Mouse (Mus musculus) heart, postnatal 0 days (tissue): ENCODE results near the gene Slc7a7. TPM values are rescaled to one million over a fixed set of nuclear protein-coding genes. Genes with fewer than 3 reads are reported as not detected.
"Not testable (repeated sequence)": the region's sequence is repeated elsewhere in the genome, so short reads cannot be mapped to it uniquely, and the experiment has no call there.

Experiments
- ATAC-seq: fragments of 200-750 bp; cut with Nextera tagmentation; 2 replicates; pipeline ENCODE4 v1.8.0; 2017; ENCODE audit warnings: low read depth, moderate number of reproducible peaks, moderate library complexity; ENCODE audit not compliant: insufficient read depth
- DNase-seq: peaks from one replicate; pipeline ENCODE4 v3.0.0-alpha.2; 2016; ENCODE audit warnings: low spot score
- H3K27ac ChIP-seq: fragments of 300-500 bp; sonication (generic); 2 replicates; pipeline ENCODE4 v1.5.1; 2014; ENCODE audit warnings: low read depth, mild to moderate bottlenecking
- H3K27me3 ChIP-seq: fragments of 300-500 bp; sonication (generic); 2 replicates; pipeline ENCODE4 v1.6.1; 2014; ENCODE audit warnings: low read length, mixed read lengths; ENCODE audit not compliant: control insufficient read depth, insufficient read depth
- H3K36me3 ChIP-seq: fragments of 300-500 bp; sonication (generic); replicated peaks from 2 replicates; pipeline ENCODE4 v1.6.1; 2014; ENCODE audit warnings: low read length, mixed read lengths; ENCODE audit not compliant: control insufficient read depth, insufficient read depth
- H3K4me1 ChIP-seq: fragments of 300-500 bp; sonication (generic); 2 replicates; pipeline ENCODE4 v1.6.1; 2014; ENCODE audit warnings: antibody characterized with exemption; ENCODE audit not compliant: control insufficient read depth, insufficient read depth
- H3K4me2 ChIP-seq: fragments of 300-500 bp; sonication (generic); 2 replicates; pipeline ENCODE4 v1.6.1; 2014; ENCODE audit warnings: low read depth, mild to moderate bottlenecking, low read length, moderate library complexity
- H3K4me3 ChIP-seq: fragments of 300-500 bp; sonication (generic); 2 replicates; pipeline ENCODE4 v1.5.1; 2014; ENCODE audit warnings: low read depth, low read length
- H3K9ac ChIP-seq: fragments of 300-500 bp; sonication (generic); replicated peaks from 2 replicates; pipeline ENCODE4 v1.6.1; 2014; ENCODE audit warnings: low read depth, low read length, mixed read lengths
- H3K9me3 ChIP-seq: fragments of 300-500 bp; sonication (generic); replicated peaks from 2 replicates; pipeline ENCODE4 v1.6.1; 2016; ENCODE audit warnings: low read length; ENCODE audit not compliant: control insufficient read depth
- CTCF ChIP-seq: IDR thresholded peaks from 2 replicates; pipeline ENCODE4 v1.5.1; 2016; ENCODE audit warnings: antibody characterized with exemption, control low read depth, low read depth
- EP300 ChIP-seq: IDR thresholded peaks from 2 replicates; pipeline ENCODE4 v1.6.1; 2016; ENCODE audit warnings: antibody characterized with exemption, low read depth
- WGBS: fragments of 180-500 bp; shearing (Covaris S2); extraction: QIAGEN DNeasy Blood & Tissue Kit; methylation state at CpG from one replicate; pipeline ENCODE4 v1.1.7; 2014; 5-methylcytosine and 5-hydroxymethylcytosine counted together
- polyA plus RNA-seq: library from polyadenylated mRNA; unstranded; fragments of >200 nt; fragmentation: Nextera tagmentation; extraction: Ambion mirVana; gene quantifications from 2 replicates; pipeline ENCODE4 v1.2.1, GENCODE M21; 2015
- total RNA-seq: library from RNA; depleted of rRNA; stranded (reverse); fragments of >200 nt; gene quantifications from 2 replicates; pipeline ENCODE4 v1.2.3, GENCODE M21; 2014; ENCODE audit warnings: low replicate concordance

Gene Slc7a7
- total and polyA plus RNA-seq, 2 experiments from 2014 or later, result 6.7 to 11.3 TPM

DNA sequence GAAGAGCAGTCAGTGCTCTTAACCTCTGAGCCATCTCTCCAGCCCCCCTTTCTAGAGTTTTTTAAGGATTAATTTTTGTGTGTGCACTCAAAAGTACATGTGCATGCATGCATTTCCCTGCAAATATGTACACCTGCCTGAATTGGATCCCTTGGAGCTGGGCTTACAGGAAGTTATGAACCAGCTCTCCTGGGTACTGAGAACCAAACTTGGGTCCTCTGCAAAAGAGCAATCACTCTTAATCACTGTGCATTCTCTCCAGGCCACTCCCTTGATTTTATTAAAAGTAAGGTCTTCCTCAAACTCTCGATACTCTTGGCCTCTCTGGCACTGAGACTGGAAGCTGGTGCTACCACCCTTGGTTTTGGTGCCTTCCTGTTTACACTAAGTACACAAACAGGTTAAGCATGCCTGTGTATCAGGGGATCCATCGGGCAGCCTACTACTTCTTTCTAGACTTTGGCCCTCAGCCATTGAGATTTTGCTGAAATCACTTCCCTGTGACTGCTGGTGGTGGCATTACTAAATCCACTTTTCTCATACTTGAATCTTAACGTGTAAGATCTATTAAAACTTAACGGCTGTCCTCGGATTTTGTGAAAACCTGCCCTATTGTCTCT lies 52.4 kb downstream of the Slc7a7 start:
- Histone ChIP-seq H3K4me3 (no peak overlapping the region), H3K9ac (no peak overlapping the region), H3K36me3 (peaks cover 62% of the 10 kb centered on the region), H3K4me1 (0 out of 2 replicates have a peak, but pooled peaks cover 4% of the 10 kb centered on the region), H3K27ac (no peak overlapping the region), H3K4me2 (no peak overlapping the region), H3K27me3 (no peaks in the 10 kb centered on the region), H3K9me3 (no peaks in the 10 kb centered on the region)
- TF ChIP-seq EP300 (no peak), CTCF (no peak)
- ATAC-seq, result no peak
- 85% methylated on average over 5 of the region's 5 CpGs for WGBS
- DNase-seq, result no peak

DNA sequence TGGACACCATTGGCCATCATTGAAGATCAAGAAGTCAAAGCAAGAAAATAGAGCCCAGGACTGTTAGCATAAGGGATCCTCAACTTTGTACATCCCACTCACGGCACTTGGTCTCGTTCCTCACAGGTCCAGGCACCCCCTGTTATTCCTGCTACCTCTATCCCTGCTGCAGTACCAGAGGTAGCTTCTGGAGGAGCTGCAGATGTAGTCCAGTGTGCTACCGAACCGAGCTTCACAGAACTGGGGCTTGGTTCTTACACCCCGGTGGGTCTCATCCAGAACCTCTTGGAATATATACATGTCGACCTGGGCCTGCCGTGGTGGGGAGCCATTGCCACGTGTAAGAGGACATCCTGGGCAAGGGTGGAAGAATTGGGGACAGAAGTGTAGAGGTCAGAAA lies 54.4 kb downstream of the Slc7a7 start:
- peaks cover 42% of the 10 kb centered on the region for H3K36me3 ChIP-seq
- no peak for DNase-seq
- no peak for TF ChIP-seq CTCF
- TF ChIP-seq EP300, result no peak
- H3K27ac ChIP-seq, result no peak overlapping the region
- H3K9me3 ChIP-seq, result no peaks in the 10 kb centered on the region
- no peak overlapping the region for H3K4me2 ChIP-seq
- H3K4me3 ChIP-seq, result no peak overlapping the region
- no peaks in the 10 kb centered on the region for H3K27me3 ChIP-seq
- 0 out of 2 replicates have a peak, but pooled peaks cover 4% of the 10 kb centered on the region for H3K4me1 ChIP-seq
- no peak for ATAC-seq
- 91% methylated on average over 8 of the region's 8 CpGs for WGBS
- H3K9ac ChIP-seq, result no peak overlapping the region

DNA sequence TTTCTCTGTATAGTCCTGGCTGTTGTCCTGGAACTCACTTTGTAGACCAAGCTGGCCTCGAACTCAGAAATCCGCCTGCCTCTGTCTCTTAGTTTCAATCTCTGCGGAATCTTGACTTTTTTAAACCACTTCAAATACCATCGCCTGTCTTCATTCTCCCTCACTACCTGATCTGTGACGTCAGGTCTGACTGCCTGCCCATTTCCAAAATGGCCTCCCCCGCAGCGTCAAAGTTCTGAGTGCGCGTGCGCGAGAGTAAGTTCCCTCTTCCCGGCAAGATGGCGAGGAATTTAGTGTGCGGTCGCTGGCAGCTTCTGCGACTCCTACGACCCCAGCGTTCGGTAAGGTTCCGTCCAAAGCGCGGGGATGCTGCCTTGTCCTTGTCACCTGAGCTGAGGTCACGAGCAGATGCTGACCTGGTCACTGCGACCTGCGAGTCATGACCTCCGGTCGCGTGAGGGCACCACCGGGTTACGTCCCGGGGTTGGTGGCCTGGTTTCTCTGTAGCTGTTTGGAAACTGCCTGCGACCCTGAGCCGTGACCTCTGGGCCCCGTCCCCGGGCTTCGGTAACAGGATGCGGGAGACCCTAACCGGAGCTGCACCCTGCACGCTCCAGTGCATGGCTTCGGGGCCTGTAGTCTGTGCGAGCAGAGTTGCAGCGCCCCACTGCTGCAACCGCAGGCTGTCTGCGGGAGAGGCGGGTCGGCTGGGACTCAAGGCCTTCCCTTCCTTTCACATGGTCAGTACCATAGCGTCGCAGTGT lies 56.8 kb downstream of the Slc7a7 start, which contains the start of gene Oxa1l:
Gene Oxa1l (plus strand): TSS at position 258 of the 764 bp plus-strand sequence.
- Histone ChIP-seq H3K36me3 (peaks cover 22% of the 10 kb centered on the region), H3K9me3 (no peaks in the 10 kb centered on the region), H3K4me1 (0 out of 2 replicates have a peak, but pooled peaks cover 4% of the 10 kb centered on the region), H3K27me3 (no peaks in the 10 kb centered on the region), H3K4me3 (peak within 1 kb of the TSS; percentile 93), H3K27ac (peak within 1 kb of the TSS; percentile 93), H3K4me2 (peak within 1 kb of the TSS; percentile 73), H3K9ac (peak within 1 kb of the TSS; percentile 92)
- TF ChIP-seq EP300 (0 out of 2 replicates have a peak, but pooled peaks have one; percentile 25), CTCF (peak; percentile 13)
- WGBS, result under 1% methylated on average over 48 of the region's 48 CpGs
- DNase-seq, result peak; percentile 96
- peak; percentile 88 for ATAC-seq

DNA sequence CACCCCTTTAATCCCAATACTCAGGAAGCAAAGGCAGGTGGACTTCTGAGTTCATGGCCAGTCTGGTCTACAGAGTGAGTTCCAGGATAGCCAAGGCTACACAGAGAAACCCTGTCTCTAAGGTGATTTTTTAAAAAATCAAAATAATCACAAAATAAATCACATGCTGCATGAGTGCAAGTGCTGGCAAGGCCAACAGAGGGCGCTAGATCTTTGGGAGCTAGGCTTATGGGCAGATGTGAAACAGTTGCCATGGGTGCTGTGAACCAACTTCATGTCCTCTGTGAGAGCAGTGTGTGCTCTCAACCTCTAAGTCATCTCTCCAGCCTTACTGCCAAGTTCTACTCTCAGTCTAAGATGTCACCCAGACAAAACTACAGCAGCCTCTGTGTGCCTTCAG lies 63.2 kb downstream of the Slc7a7 start:
- Histone ChIP-seq H3K27ac (no peak overlapping the region), H3K36me3 (no peaks in the 10 kb centered on the region), H3K4me2 (no peak overlapping the region), H3K27me3 (no peaks in the 10 kb centered on the region), H3K9me3 (no peaks in the 10 kb centered on the region), H3K4me1 (no peaks in the 10 kb centered on the region), H3K4me3 (no peak overlapping the region), H3K9ac (no peak overlapping the region)
- no peak for TF ChIP-seq EP300
- 0 out of 2 replicates have a peak, but pooled peaks have one; percentile 4 for TF ChIP-seq CTCF
- WGBS, result 33% methylated on average over 1 of the region's 1 CpGs
- ATAC-seq, result no peak
- no peak for DNase-seq

DNA sequence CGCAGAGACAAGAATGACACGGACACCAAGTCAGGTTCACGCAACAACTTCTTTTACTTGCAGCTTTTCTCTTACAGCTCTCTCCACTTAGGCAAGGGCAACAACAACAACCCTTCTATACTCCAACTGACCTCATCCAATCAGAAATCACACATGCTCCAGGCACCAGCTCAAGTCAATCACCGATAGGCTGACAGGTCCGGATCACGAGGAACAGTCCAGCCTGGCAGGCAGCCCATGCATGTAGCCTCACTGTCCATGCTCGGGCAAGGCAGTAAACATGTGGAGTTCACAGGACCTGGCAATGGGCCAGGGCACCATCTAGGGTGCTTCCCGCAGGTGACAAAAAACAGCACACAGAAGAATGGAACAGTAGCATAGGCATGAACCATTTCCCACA lies 65.3 kb downstream of the Slc7a7 start:
- H3K4me3 ChIP-seq, result no peak overlapping the region
- TF ChIP-seq EP300 (no peak), CTCF (no peak)
- DNase-seq, result no peak
- 61% methylated on average over 8 of the region's 8 CpGs for WGBS
- H3K9me3 ChIP-seq, result no peaks in the 10 kb centered on the region
- H3K9ac ChIP-seq, result no peak overlapping the region
- peak; percentile 33; the same call in 1 of the 2 replicates for ATAC-seq
- no peaks in the 10 kb centered on the region for H3K4me1 ChIP-seq
- no peaks in the 10 kb centered on the region for H3K36me3 ChIP-seq
- no peaks in the 10 kb centered on the region for H3K27me3 ChIP-seq
- H3K4me2 ChIP-seq, result no peak overlapping the region
- no peak overlapping the region for H3K27ac ChIP-seq

DNA sequence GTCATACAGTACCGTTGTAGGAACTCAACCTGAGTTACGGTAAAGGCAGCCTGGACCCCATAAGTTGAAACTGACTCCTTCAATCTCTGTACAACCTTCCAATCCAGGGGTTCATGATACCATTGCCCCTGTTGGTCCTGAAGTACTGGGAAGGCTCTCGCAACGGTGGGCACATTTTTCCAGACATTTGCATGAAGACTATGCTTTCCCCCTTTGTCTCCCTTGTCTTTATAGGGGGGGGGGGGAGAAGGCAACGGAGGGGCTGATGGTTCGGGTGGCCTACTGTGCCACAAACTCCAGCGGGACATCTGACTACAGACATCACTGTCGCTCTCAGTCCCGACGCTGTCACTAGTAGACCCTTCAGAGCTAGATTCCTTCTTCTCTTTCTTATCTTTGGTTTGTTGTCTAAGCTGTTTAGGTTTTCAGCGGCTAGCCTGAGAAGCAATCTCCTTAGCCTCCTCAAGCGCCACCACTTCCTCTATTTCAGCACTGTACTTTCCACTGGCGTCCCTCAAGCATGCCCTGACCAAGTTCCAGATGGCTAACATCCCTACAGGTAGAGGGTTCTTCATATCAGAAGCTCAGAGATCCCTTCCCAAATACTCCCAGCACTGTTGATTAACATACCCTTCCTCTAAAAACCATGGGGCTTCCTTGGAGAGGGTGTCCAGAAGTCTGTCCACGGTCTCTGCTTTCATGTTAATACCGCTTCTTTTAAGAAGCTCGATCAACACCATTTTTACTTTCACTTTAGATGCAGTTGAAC lies 66.6 kb downstream of the Slc7a7 start:
- ATAC-seq, result not testable (repeated sequence)
- 72% methylated on average over 15 of the region's 16 CpGs for WGBS

DNA sequence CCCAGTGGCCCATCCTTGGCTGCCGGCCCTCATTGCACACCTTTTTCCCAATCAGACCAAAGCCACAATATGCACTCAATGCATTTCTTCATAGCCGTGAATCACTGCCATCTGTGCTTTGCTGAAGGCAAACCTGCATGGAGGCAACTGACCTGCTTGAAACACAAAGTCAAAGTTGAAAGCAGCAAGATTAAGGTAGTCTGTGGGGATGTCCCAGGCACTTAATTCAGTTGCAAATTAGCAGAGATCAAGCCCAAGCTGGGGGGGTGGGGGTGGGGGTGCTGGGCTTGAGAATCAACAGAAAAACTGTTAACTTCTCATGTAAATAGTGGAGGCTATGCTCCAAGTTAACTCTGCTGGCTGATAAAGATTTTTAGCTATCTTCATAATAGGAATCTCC lies 75.8 kb downstream of the Slc7a7 start:
- H3K36me3 ChIP-seq, H3K4me3 ChIP-seq, H3K9ac ChIP-seq, H3K4me2 ChIP-seq, H3K27ac ChIP-seq, H3K4me1 ChIP-seq, DNase-seq, H3K27me3 ChIP-seq, ATAC-seq, H3K9me3 ChIP-seq: not testable (repeated sequence)
- 28% methylated on average over 2 of the region's 2 CpGs for WGBS

More for the DNA sequence above, 66.6 kb downstream of the Slc7a7 start:
- H3K4me3 ChIP-seq, H3K9me3 ChIP-seq, H3K27me3 ChIP-seq, DNase-seq, H3K4me1 ChIP-seq, H3K27ac ChIP-seq, H3K36me3 ChIP-seq, H3K4me2 ChIP-seq, H3K9ac ChIP-seq: not testable (repeated sequence)
